Mouse (Mus musculus): ENCODE results near the gene Ell2.
"Not testable (repeated sequence)": the region's sequence is repeated elsewhere in the genome, so short reads cannot be mapped to it uniquely, and the experiment has no call there.

The Ell2 gene

DNA sequence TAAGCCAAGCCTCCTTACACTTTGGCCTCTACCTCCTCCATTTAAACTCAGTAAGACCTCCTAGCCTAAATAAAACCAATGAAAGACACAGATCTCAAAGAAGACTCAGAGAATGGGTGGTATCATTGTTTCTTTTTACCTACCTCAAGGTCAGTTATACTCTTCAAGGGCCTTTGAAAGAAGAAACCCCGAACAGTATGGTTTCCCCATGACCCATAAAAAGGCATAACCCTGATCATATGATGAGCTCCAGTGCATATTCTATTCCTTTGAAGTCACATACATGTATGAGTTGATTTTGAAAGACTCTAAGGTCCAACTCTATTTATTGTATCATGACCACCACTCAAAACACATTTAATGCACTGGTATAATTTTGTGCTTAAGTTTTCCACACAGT lies at the start of gene Ell2:
Ell2 (plus strand) TSS at position 301 of the 400 bp plus-strand sequence.
- DNase-seq (ENCODE audit: low spot score) = no peak

DNA sequence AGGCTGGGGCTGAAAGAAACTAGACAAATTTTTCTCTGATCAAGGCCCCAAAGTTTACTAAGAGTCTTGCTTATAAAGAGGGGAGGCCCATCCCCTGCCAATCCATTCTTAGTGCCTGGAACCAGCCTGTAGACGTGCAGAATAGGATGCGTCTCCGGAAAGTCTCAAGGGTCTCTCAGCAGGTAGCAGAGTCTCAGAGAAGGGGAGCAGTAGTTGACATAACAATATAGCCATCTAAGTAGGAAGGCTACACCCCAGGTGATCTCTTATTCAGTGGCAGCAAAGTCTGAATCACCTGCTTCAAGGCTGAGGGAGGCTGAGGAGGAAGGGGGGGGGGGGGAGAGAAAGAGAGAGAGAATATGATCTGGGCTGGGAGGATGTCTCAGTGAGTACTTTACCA lies 21.1 kb upstream of the Ell2 start:
- no peak for DNase-seq (ENCODE audit: low spot score)

DNA sequence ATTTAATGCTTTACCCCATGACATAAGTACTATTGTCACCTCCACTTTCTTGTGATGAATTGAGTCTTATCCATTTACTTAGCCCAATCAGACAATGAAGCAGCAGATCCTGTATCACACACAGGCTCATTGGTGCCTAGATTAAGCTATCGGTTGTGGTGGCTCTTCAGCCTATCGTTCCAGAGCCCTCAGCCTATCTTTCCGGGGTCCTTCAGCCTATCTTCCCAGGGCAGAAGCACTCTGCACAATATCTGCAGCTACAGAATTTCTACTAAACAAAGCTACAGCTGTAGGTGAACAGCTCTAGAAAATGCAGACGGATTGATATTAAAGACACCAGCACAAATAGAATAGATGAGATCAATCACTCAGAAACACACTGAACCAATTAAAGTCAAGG lies 19.6 kb upstream of the Ell2 start:
- DNase-seq (ENCODE audit: low spot score) = no peak

GRCm38 (mm10) chr13:75691625-75692024 lies 14.9 kb upstream of the Ell2 start:
- DNase-seq (ENCODE audit: low spot score) = no peak

- no peak for DNase-seq (ENCODE audit: low spot score)
Measured at GRCm38 (mm10) chr13:75693081-75693480, 13.5 kb upstream of the Ell2 start.

- no peak for DNase-seq (ENCODE audit: low spot score)
Measured at GRCm38 (mm10) chr13:75702814-75703213, 3.7 kb upstream of the Ell2 start.

DNA sequence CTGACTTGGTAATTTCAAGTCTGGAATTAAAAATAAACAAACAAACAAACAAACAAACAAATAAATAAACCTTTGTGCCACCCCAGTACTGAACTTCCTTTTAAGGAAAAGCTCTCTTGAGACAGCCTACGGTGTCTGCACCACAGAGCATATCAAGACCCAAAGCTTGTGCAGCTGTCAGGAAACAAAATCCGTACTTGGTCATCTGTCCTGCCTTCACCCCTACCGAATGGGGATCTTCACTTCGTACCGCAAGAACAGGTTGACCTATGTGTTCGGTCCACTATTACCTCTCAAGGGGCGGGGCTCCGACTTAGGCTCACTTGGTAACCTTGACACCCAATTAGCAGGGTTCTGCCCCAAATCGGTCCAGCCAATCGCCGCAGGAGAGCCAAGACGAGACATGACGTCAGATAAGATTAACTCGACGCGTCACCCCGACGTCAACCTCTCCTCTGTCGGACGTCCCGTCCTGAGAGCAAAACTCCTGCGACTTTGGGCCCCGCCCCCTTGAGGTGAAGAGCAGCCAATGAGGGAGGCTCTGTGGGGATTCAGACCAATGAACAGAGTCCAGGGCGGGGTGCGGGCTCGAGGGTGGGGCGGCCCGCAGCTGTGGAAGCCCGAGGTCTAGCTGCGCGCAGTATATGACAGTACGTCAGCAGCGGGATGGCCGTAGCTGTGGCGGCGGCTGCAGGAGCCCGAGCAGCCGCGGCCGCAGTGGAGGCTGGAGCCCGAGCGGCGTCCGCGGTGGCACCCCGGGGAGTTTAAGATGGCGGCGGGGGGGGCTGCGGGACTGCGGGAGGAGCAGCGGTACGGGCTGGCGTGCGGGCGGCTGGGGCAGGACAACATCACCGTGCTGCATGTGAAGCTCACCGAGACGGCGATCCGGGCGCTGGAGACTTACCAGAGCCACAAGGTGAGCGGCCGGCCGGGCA lies 592 bp downstream of the Ell2 start:
- peak; percentile 92 for DNase-seq (ENCODE audit: low spot score)

DNA sequence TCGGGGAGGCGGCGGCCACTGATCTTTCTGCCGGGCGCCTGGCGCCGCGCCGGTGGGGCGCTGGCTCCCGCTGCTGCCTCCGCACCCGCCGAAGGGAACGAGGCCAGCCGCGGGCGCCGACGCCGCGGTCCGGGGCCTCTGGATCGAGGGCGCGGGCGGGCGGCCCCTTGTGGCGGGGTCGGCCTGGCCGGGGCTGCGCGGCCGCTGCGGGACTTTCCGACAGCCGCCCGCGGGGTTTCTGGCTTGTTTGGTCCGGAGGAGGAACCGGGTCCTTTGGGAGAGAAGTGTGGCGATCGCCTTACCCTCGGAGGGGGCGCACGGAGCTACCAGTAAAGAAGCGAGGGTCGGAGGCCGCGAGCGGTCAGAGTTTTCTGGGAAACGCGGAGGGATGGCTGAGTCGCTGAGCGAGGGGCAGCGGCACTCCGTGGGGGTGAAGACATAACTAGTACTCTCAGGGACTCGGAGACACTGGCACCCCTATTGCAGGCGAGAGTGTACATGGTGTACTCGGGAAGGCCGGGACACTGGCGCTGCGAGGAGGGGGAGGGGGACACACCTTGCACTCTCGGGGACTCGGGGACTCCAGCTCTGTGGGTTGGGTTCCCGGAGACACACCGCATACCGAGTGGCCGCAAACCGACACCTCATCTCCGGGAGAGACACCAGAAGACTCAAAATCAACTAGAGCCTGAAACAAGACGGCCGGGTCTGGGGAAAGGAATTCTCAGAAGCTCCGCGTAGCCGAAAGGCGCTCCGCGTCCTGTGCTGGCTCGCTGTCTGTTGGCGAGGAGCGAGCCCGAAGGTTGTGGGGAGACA lies 1.5 kb downstream of the Ell2 start:
- peak; percentile 49 for DNase-seq (ENCODE audit: low spot score)

GRCm38 (mm10) chr13:75708637-75709002 lies 2.1 kb downstream of the Ell2 start:
- no peak for DNase-seq (ENCODE audit: low spot score)

DNA sequence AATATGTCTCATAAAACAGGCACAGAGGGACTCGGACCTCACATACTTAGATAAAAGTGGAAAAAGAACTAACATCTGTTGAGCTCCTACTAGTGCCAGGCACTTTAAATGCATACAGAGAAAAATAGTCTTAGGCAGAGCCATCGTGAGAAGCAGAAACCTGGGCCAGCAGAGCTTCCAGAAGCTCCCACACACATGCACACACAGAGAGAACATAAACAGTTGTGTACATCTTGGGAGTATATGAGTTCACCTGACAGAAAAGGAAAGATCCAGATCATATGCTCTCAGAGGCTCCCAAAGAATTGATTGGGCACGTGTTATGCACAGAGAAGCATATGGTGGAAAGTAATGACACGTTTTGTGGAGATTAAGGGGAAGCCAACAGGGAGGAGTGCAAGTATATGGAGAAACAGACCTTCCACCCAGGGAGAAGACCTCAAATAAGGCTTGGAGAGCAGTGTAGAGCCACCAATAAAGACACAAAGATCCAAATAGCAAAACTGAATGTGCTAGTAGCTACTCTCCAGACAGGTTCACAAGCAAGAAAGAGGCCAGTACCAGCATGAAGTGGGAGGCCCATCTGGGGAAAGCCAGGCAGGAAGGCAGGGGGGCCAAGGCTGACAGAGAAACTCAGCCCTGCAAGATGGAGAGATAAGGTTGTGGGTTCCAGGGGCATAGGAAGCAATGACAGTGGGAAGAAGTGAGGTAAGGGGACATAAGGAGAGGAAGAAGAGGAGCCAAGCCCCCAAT lies 2.6 kb downstream of the Ell2 start:
- DNase-seq (ENCODE audit: low spot score) = peak; percentile 22

DNA sequence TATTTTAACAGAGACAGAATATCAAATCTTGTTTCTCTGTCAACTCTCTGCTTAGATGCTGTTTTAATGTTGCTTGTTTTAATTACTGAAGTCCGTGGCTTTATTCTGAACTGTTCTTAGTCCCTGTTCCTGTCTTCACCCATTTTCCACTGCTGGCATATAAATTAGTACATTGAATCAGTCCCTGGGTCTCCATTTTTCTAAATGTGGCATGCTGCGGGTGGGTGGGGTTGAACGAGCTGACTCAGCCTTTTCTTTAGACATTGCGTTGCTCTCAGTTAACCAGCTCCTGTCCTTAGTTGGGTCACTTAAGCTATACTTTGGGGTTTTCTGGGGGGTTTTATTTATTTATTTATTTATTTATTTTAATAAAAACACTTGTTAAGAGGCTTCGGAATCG lies 3.6 kb downstream of the Ell2 start:
- DNase-seq (ENCODE audit: low spot score) = no peak

DNA sequence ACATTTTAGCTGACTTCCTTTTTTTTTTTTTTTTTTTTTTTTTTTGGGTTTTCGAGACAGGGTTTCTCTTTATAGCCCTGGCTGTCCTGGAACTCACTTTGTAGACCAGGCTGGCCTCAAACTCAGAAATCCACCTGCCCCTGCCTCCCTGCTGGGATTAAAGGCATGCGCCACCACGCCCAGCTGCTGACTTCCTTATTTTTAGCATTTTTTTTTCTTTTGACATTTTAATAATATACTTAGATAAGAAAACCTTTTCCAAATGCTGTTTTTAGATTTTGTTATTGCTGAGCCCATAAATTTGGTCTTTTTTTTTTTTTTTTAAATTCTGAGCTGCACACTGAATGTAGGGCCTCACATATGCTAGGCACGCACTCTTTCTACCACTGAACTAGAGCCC lies 5.0 kb downstream of the Ell2 start:
- DNase-seq (ENCODE audit: low spot score) = not testable (repeated sequence)

GRCm38 (mm10) chr13:75712544-75712943 lies 6.0 kb downstream of the Ell2 start:
- not testable (repeated sequence) for DNase-seq (ENCODE audit: low spot score)

DNA sequence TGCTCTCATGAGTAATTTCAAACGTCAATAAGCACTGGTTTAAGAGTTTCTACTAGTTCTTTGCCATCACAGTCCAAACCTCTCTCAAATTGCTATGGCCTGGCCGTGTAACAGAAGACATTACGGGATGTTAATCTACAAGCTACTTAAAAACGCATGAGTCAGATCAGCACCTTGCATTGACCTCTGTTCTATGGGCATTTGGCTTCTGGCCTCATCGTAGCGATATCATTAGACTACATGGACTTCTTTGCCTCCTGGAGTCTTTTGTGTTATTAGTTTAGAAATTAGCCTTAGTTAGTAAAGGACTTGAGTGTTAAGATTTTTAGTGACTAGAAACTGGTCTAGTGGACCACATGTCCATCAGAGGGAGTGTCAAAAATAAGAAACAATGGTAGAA lies 7.8 kb downstream of the Ell2 start:
- no peak for DNase-seq (ENCODE audit: low spot score)

DNA sequence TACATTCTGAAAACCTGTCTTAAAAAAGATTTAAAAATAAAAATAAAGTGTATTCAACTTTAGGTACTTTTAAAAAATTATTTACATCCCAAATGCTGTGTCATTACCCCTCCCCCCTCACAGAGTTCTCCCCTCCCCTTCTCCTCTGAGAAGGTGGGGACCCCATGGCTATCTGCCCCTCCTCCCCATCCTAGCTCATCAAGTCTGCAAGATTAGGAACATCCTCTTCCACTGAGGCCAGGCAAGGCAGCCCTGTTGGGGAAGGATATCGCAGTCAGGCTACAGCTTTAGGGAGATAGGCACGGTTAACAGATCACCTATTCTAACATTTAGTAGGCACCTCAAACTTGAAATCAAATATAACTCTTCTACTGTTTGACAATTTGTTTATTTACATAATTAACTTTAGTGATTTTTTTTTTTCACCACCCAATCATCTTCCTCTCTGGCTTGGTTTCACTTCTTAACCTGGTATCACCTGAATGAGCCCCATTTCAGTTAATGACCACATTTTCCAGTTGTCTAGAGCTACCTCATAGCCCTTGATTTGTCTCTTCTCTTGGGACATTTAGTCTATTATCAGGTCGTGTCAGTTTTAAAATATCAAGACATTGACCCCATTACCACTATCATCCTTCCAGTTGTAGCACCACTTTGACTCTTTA lies 11.2 kb downstream of the Ell2 start:
- DNase-seq (ENCODE audit: low spot score) = no peak

- no peak for DNase-seq (ENCODE audit: low spot score)
Measured at GRCm38 (mm10) chr13:75718376-75718775, 11.8 kb downstream of the Ell2 start.

- no peak for DNase-seq (ENCODE audit: low spot score)
Measured at GRCm38 (mm10) chr13:75719645-75720044, 13.1 kb downstream of the Ell2 start.

- peak; percentile 18 for DNase-seq (ENCODE audit: low spot score)
Measured at GRCm38 (mm10) chr13:75726569-75727373, 20.2 kb downstream of the Ell2 start.

DNA sequence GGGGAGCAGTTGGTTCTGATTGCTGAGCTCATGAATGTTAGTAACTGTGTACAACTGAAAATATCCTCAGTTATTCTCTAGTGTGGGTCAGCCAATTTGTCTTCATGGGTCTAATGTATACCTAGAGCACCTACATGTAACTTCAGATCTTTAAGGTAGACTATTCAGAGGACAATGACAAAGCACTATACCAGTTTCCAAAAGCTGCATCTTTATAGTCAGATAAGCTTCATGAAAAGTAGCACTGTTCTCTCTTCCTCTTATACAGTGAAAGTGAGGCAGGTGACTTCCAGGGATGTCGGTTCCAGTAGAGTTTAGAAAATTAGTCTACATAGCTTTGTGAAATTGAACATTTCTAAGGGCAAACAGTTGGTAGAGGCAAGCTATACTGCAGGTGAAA lies 21.4 kb downstream of the Ell2 start:
- DNase-seq (ENCODE audit: low spot score) = no peak

GRCm38 (mm10) chr13:75729834-75730233 lies 23.3 kb downstream of the Ell2 start:
- DNase-seq (ENCODE audit: low spot score) = no peak

- DNase-seq (ENCODE audit: low spot score) = no peak
Measured at GRCm38 (mm10) chr13:75730717-75731116, 24.2 kb downstream of the Ell2 start.
